8 mouse cellular contexts compared by ENCODE assay signal in the genomic region with DNA sequence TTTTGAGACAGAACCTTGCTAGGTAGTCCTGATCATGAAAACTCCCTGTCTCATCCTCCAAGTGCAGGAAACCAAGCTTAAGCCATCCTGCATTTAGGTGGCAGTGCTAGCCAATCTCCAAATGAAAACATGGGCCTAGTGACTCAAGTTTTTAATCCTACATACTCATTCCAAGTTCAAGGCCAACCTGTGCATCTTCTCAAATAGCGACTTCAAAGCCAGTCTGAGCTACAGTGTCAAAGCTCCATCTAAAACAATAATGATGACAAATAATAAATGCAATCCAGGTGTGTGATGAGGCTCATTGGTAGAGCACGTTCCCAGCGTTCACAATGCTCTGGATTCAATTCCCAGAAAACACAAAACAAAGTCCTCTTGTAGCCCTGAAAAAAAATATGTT. TPM values are rescaled to one million over a fixed set of nuclear protein-coding genes. Genes with fewer than 3 reads are reported as not detected.
A peak's percentile ranks its signal among the peaks of the same experiment; 100 is the strongest.
DNase-seq lines count a peak whose midpoint lies in the region; ATAC-seq lines count a peak whose summit lies in the region.
"Had no signal": no experiment of that assay in that cellular context is flagged by ENCODE, and none has a peak within 500 bp of the region (broad histone marks: within the 10 kb centered on the region; RNA-seq: fewer than 3 reads in every experiment).

No protein-coding gene starts in this region.

- no peak for DNase-seq in lung, postnatal 36 days
- no peak for DNase-seq in limb, embryonic 10.5 days (ENCODE audit: low spot score)
- DNase-seq in cerebellum, postnatal 10 days, result no peak
- no peak for DNase-seq in cerebellum, adult 8-10 months
- DNase-seq: adrenal gland, postnatal 36 days had no signal

- peaks cover 8% of the 10 kb centered on the region for H3K4me1 ChIP-seq in lung, embryonic 16.5 days (replicated peaks; ENCODE audit: control insufficient read depth, insufficient read depth, low read length)
- peaks cover 8% of the 10 kb centered on the region for H3K4me1 ChIP-seq in embryonic facial prominence, embryonic 15.5 days
- peaks cover 11% of the 10 kb centered on the region for H3K4me1 ChIP-seq in limb, embryonic 10.5 days
- peaks cover 21% of the 10 kb centered on the region for H3K4me1 ChIP-seq in neural tube, embryonic 15.5 days

- H3K36me3 ChIP-seq in lung, embryonic 16.5 days (ENCODE audit: control insufficient read depth, insufficient read depth, low read length), result no peaks in the 10 kb centered on the region
- H3K36me3 ChIP-seq in embryonic facial prominence, embryonic 15.5 days, result peaks cover 11% of the 10 kb centered on the region
- peaks cover 38% of the 10 kb centered on the region for H3K36me3 ChIP-seq in limb, embryonic 10.5 days
- H3K36me3 ChIP-seq in neural tube, embryonic 15.5 days, result peaks cover 9% of the 10 kb centered on the region

- no peak for ATAC-seq in lung, embryonic 16.5 days (ENCODE audit: low read depth)
- no peak for ATAC-seq in embryonic facial prominence, embryonic 15.5 days (ENCODE audit: insufficient number of reproducible peaks, low FRiP score, low TSS enrichment, low read depth)
- ATAC-seq in neural tube, embryonic 15.5 days (ENCODE audit: low FRiP score), result no peak

- peak overlapping the region; percentile 74 for H3K4me2 ChIP-seq in lung, embryonic 16.5 days (ENCODE audit: low read depth, low read length)
- H3K4me2 ChIP-seq in embryonic facial prominence, embryonic 15.5 days (replicated peaks), result peak overlapping the region; percentile 60
- H3K4me2 ChIP-seq in neural tube, embryonic 15.5 days, result peak overlapping the region; percentile 59

- H3K4me3 ChIP-seq in lung, embryonic 16.5 days (ENCODE audit: low read length), result peak overlapping the region; percentile 76
- H3K4me3 ChIP-seq in embryonic facial prominence, embryonic 15.5 days (replicated peaks), result peak overlapping the region; percentile 96
- H3K4me3 ChIP-seq in limb, embryonic 10.5 days, result peak overlapping the region; percentile 85
- peak overlapping the region; percentile 93 for H3K4me3 ChIP-seq in neural tube, embryonic 15.5 days (replicated peaks)

- no peaks in the 10 kb centered on the region for H3K9me3 ChIP-seq in lung, embryonic 16.5 days (ENCODE audit: control insufficient read depth, low read length)
- H3K9me3 ChIP-seq in embryonic facial prominence, embryonic 15.5 days (replicated peaks), result no peaks in the 10 kb centered on the region
- no peaks in the 10 kb centered on the region for H3K9me3 ChIP-seq in limb, embryonic 10.5 days (replicated peaks)
- H3K9me3 ChIP-seq in neural tube, embryonic 15.5 days (replicated peaks), result no peaks in the 10 kb centered on the region

- no peak overlapping the region for H3K27ac ChIP-seq in lung, embryonic 16.5 days (ENCODE audit: low read length)
- H3K27ac ChIP-seq in embryonic facial prominence, embryonic 15.5 days (replicated peaks), result no peak overlapping the region
- peak overlapping the region; percentile 88; the same call in 1 of the 2 replicates for H3K27ac ChIP-seq in limb, embryonic 10.5 days
- H3K27ac ChIP-seq in neural tube, embryonic 15.5 days (replicated peaks), result no peak overlapping the region

- 6% methylated on average over 3 of the region's 3 CpGs for WGBS in lung, embryonic 16.5 days
- WGBS in embryonic facial prominence, embryonic 15.5 days, result 11% methylated on average over 3 of the region's 3 CpGs
- 16% methylated on average over 3 of the region's 3 CpGs for WGBS in limb, embryonic 10.5 days
- 10% methylated on average over 3 of the region's 3 CpGs for WGBS in neural tube, embryonic 15.5 days

- peak overlapping the region; percentile 89 for H3K9ac ChIP-seq in lung, embryonic 16.5 days (ENCODE audit: low read length)
- peak overlapping the region; percentile 77 for H3K9ac ChIP-seq in embryonic facial prominence, embryonic 15.5 days
- peak overlapping the region; percentile 86 for H3K9ac ChIP-seq in neural tube, embryonic 15.5 days (replicated peaks)

- no peaks in the 10 kb centered on the region for H3K27me3 ChIP-seq in lung, embryonic 16.5 days (ENCODE audit: control insufficient read depth, insufficient read depth, low read depth, low read length)
- H3K27me3 ChIP-seq in embryonic facial prominence, embryonic 15.5 days, result no peaks in the 10 kb centered on the region
- no peaks in the 10 kb centered on the region for H3K27me3 ChIP-seq in limb, embryonic 10.5 days (ENCODE audit: low read depth, poor library complexity, severe bottlenecking)
- H3K27me3 ChIP-seq in neural tube, embryonic 15.5 days (replicated peaks), result no peaks in the 10 kb centered on the region

RNA-seq across cellular contexts. Expression of gene Psmd4, which starts 0.8 kb away (rescaled TPM):
- polyA plus RNA-seq in lung, embryonic 16.5 days (2015; fragmentation: Nextera tagmentation; extraction: Ambion mirVana), result 223 and 224 TPM in 2 replicates
- polyA plus RNA-seq in embryonic facial prominence, embryonic 15.5 days (2015; fragmentation: Nextera tagmentation; extraction: Ambion mirVana), result 265 and 267 TPM in 2 replicates
- polyA plus RNA-seq in limb, embryonic 10.5 days (2016; fragmentation: Nextera tagmentation; extraction: Ambion mirVana), result 365 and 382 TPM in 2 replicates
- 264 and 266 TPM in 2 replicates for polyA plus RNA-seq in neural tube, embryonic 15.5 days (2015; fragmentation: Nextera tagmentation; extraction: Ambion mirVana)

RNA-seq across cellular contexts. Expression of gene Zfp687, which starts 26.4 kb away (rescaled TPM):
- 23.3 and 23.6 TPM in 2 replicates for polyA plus RNA-seq in lung, embryonic 16.5 days (2015; fragmentation: Nextera tagmentation; extraction: Ambion mirVana)
- polyA plus RNA-seq in embryonic facial prominence, embryonic 15.5 days (2015; fragmentation: Nextera tagmentation; extraction: Ambion mirVana), result 21.4 and 25.2 TPM in 2 replicates
- 38.6 and 40.8 TPM in 2 replicates for polyA plus RNA-seq in limb, embryonic 10.5 days (2016; fragmentation: Nextera tagmentation; extraction: Ambion mirVana)
- polyA plus RNA-seq in neural tube, embryonic 15.5 days (2015; fragmentation: Nextera tagmentation; extraction: Ambion mirVana), result 16.6 and 17.7 TPM in 2 replicates
